In the genomic region with DNA sequence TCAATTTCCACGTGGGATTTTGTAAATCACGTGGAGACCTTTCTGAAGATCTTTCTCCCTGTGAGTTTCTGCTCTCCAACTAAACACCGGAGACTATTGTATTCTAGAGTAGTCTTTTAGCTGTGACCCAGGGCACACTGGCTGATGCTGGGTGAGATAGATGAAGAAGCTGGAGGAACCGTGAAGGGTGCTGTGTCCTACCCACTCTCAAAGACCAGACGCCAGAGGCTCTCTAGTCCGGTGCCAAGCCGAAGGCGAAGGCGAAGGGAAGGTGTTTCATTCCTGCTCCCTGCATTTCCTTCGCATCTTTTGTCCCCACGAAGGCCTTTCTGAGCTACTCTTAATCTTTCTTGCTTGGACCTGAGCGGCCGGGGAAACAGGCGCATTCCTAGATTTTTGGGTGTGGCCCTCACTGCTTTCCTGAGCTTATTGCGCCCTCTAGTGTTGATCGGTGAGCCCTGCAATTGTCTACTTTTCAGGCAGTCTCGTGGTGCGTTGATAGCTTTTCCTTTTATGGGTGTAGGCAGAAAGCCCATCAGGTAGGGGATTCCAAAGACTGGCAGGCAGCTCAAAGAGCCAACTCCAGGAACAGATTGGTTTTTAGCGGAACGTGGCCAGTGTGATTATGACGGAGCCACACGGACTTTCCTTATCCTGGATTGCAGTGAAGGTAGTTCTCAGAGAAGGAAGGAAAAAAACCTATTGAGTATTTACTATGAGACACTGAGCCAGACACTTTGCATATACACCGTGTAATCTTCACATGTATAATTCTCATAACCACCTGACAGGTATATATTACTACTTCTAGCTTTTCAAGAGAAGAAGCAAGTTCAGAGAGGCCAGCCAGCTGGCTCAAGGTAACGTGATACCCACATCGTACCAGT, we compare ENCODE assay signal across 8 mouse cellular contexts. TPM values are rescaled to one million over a fixed set of nuclear protein-coding genes. Genes with fewer than 3 reads are reported as not detected.
DNase-seq lines count a peak whose midpoint lies in the region; ATAC-seq and TF ChIP-seq lines count a peak whose summit lies in the region.

No protein-coding gene starts in this region.

- H3K36me3 ChIP-seq in ES-Bruce4 (ENCODE audit: control insufficient read depth, insufficient read depth, low read length, poor library complexity, severe bottlenecking) = no peaks in the 10 kb centered on the region
- H3K36me3 ChIP-seq in forebrain, embryonic 14.5 days (ENCODE audit: control insufficient read depth, insufficient read depth, low read length) = no peaks in the 10 kb centered on the region
- no peaks in the 10 kb centered on the region for H3K36me3 ChIP-seq in neural tube, embryonic 14.5 days (ENCODE audit: control insufficient read depth, insufficient read depth, low read length)
- H3K36me3 ChIP-seq in testis, adult 2 months (ENCODE audit: control insufficient read depth, insufficient read depth, low read length) = no peaks in the 10 kb centered on the region

- peak overlapping the region; percentile 49 for H3K4me2 ChIP-seq in forebrain, embryonic 14.5 days (ENCODE audit: low read length)
- H3K4me2 ChIP-seq in neural tube, embryonic 14.5 days (ENCODE audit: low read depth, low read length) = peak overlapping the region; percentile 47

- H3K4me3 ChIP-seq in ES-Bruce4 (ENCODE audit: low read depth, low read length) = peak overlapping the region; percentile 51
- peak overlapping the region; percentile 10; the same call in 1 of the 2 replicates for H3K4me3 ChIP-seq in forebrain, embryonic 14.5 days (ENCODE audit: low read depth, low read length)
- peak overlapping the region; percentile 20; the same call in 1 of the 2 replicates for H3K4me3 ChIP-seq in neural tube, embryonic 14.5 days (ENCODE audit: low read depth, low read length)
- H3K4me3 ChIP-seq in testis, adult 2 months (ENCODE audit: control insufficient read depth, low read depth, low read length) = peak overlapping the region; percentile 67

- no peaks in the 10 kb centered on the region for H3K9me3 ChIP-seq in ES-Bruce4 (replicated peaks; ENCODE audit: control insufficient read depth, insufficient read depth, low read length, poor library complexity, severe bottlenecking)
- no peaks in the 10 kb centered on the region for H3K9me3 ChIP-seq in forebrain, embryonic 14.5 days (replicated peaks; ENCODE audit: control insufficient read depth, low read length)
- H3K9me3 ChIP-seq in neural tube, embryonic 14.5 days (ENCODE audit: control insufficient read depth, low read length) = no peaks in the 10 kb centered on the region

- intact Hi-C loops in heart, postnatal 14 days (cut with DNase I) = loop anchor here (1.0 to 10.0 kb wide), 6 partner anchors 67 to 544 kb away; partner anchors contain the start of genes Lrig2 and Rhoc

- peak; percentile 84 for TF ChIP-seq CTCF in ES-Bruce4 (IDR thresholded peaks at IDR 0.05; ENCODE audit: low read depth, low read length)
- peak; percentile 87 for TF ChIP-seq CTCF in testis, adult 2 months (IDR thresholded peaks at IDR 0.05; ENCODE audit: control insufficient read depth, insufficient read depth, insufficient replicate concordance, low read depth, low read length)

- peak; percentile 50 for DNase-seq in c-Kit-positive CD71-positive TER-119-positive erythroid progenitor cells, embryonic 14.5 days (ENCODE audit: low spot score)
- peak; percentile 92 for DNase-seq in forebrain, embryonic 14.5 days (ENCODE audit: low spot score)
- DNase-seq in heart, postnatal 14 days = peak; percentile 82 to 90
- peak; percentile 92 for DNase-seq in layer of hippocampus, adult 11-12 months (ENCODE audit: low spot score)
- DNase-seq in lung, adult 18-20 months = peak; percentile 84 to 88

- H3K4me1 ChIP-seq in ES-Bruce4 (ENCODE audit: control insufficient read depth, insufficient read depth, low read length) = no peaks in the 10 kb centered on the region
- H3K4me1 ChIP-seq in forebrain, embryonic 14.5 days (ENCODE audit: control insufficient read depth, insufficient read depth, low read length) = no peaks in the 10 kb centered on the region
- H3K4me1 ChIP-seq in neural tube, embryonic 14.5 days (ENCODE audit: control insufficient read depth, insufficient read depth, low read length) = no peaks in the 10 kb centered on the region
- H3K4me1 ChIP-seq in testis, adult 2 months (ENCODE audit: control insufficient read depth, insufficient read depth, low read length) = peaks cover 6% of the 10 kb centered on the region; the same call in 1 of the 2 replicates

- no peak overlapping the region for H3K27ac ChIP-seq in ES-Bruce4 (ENCODE audit: insufficient read depth, low read length)
- no peak overlapping the region for H3K27ac ChIP-seq in forebrain, embryonic 14.5 days (ENCODE audit: low read depth, low read length)
- H3K27ac ChIP-seq in neural tube, embryonic 14.5 days (ENCODE audit: low read depth, low read length) = no peak overlapping the region
- no peak overlapping the region for H3K27ac ChIP-seq in testis, adult 2 months (ENCODE audit: control insufficient read depth, insufficient read depth, low read depth, low read length)

- ATAC-seq in forebrain, embryonic 14.5 days = peak; percentile 81
- ATAC-seq in neural tube, embryonic 14.5 days (ENCODE audit: low read depth) = peak; percentile 76

- no peak for TF ChIP-seq EP300 in ES-Bruce4 (IDR thresholded peaks at IDR 0.05; ENCODE audit: insufficient read depth, low read depth, low read length)

- WGBS in forebrain, embryonic 14.5 days = 16% methylated on average over 25 of the region's 25 CpGs
- WGBS in neural tube, embryonic 14.5 days = 18% methylated on average over 25 of the region's 25 CpGs

- TF ChIP-seq POLR2A in ES-Bruce4 (IDR thresholded peaks at IDR 0.05; ENCODE audit: insufficient read depth, low read length) = no peak
- TF ChIP-seq POLR2A in testis, adult 2 months (IDR thresholded peaks at IDR 0.05; ENCODE audit: control insufficient read depth, low read depth, low read length) = no peak

- H3K9ac ChIP-seq in ES-Bruce4 (ENCODE audit: low read depth, poor library complexity, severe bottlenecking) = no peak overlapping the region
- no peak overlapping the region; the same call in 1 of the 2 replicates for H3K9ac ChIP-seq in forebrain, embryonic 14.5 days (ENCODE audit: low read length)
- H3K9ac ChIP-seq in neural tube, embryonic 14.5 days (replicated peaks; ENCODE audit: low read depth, low read length) = no peak overlapping the region; the same call in 1 of the 2 replicates

- no peaks in the 10 kb centered on the region for H3K27me3 ChIP-seq in ES-Bruce4 (ENCODE audit: control insufficient read depth, insufficient read depth, low read length, poor library complexity, severe bottlenecking)
- H3K27me3 ChIP-seq in forebrain, embryonic 14.5 days (replicated peaks; ENCODE audit: control insufficient read depth, insufficient read depth, low read length) = no peaks in the 10 kb centered on the region
- H3K27me3 ChIP-seq in neural tube, embryonic 14.5 days (ENCODE audit: control insufficient read depth, insufficient read depth, low read length) = no peaks in the 10 kb centered on the region
- no peaks in the 10 kb centered on the region for H3K27me3 ChIP-seq in testis, adult 2 months (ENCODE audit: control insufficient read depth, insufficient read depth, low read length)

RNA-seq across cellular contexts. Expression of gene Cttnbp2nl, which starts 5.9 kb away (rescaled TPM):
- polyA plus RNA-seq in ES-Bruce4 (2011; ENCODE audit: insufficient read depth, insufficient read length, low read depth, missing spikeins) = 46.2 and 50.0 TPM in 2 replicates
- polyA plus RNA-seq in forebrain, embryonic 14.5 days (2014; fragmentation: Nextera tagmentation; extraction: Ambion mirVana) = 42.8 and 51.3 TPM in 2 replicates
- total RNA-seq in heart, postnatal 14 days (2021) = 10 to 100 TPM; 30.2 to 31.3 TPM
- 37.3 and 54.6 TPM in 2 replicates for polyA plus RNA-seq in neural tube, embryonic 14.5 days (2014; fragmentation: Nextera tagmentation; extraction: Ambion mirVana)
- 7.4 and 7.6 TPM in 2 replicates for polyA plus RNA-seq in testis, adult 2 months (2012; rRNA removed)

RNA-seq across cellular contexts. Expression of gene 4930564D02Rik, which starts 7.8 kb away (rescaled TPM):
- not detected in 2 replicates for polyA plus RNA-seq in ES-Bruce4 (2011; ENCODE audit: insufficient read depth, insufficient read length, low read depth, missing spikeins)
- polyA plus RNA-seq in forebrain, embryonic 14.5 days (2014; fragmentation: Nextera tagmentation; extraction: Ambion mirVana) = not detected in 2 replicates
- not detected for total RNA-seq in heart, postnatal 14 days (2021)
- not detected in 2 replicates for polyA plus RNA-seq in neural tube, embryonic 14.5 days (2014; fragmentation: Nextera tagmentation; extraction: Ambion mirVana)
- 1.2 and 1.8 TPM in 2 replicates for polyA plus RNA-seq in testis, adult 2 months (2012; rRNA removed)

Comparison
In these comparisons a context has a peak if more than half of its experiments do, and no peak if none do; other contexts are left out.
1. H3K4me3 ChIP-seq: peak in every context shown above with its lines; median percentile 67 in testis, adult 2 months; 51 in ES-Bruce4; 20 in neural tube, embryonic 14.5 days; 10 in forebrain, embryonic 14.5 days.